Mouse (Mus musculus) heart, postnatal 0 days (tissue): ENCODE measurements at regions not wholly inside any gene's neighbourhood (a gene's known extent, or its start where the extent isn't known, plus 50 kb on each side); places are given as distances from the start of the nearest gene placed in this dataset.

Experiments
- ATAC-seq: fragments of 200-750 bp; cut with Nextera tagmentation; 2 replicates; pipeline ENCODE4 v1.8.0; 2017; ENCODE audit warnings: low read depth, moderate number of reproducible peaks, moderate library complexity; ENCODE audit not compliant: insufficient read depth
- DNase-seq: peaks from one replicate; pipeline ENCODE4 v3.0.0-alpha.2; 2016; ENCODE audit warnings: low spot score
- H3K27ac ChIP-seq: fragments of 300-500 bp; sonication (generic); 2 replicates; pipeline ENCODE4 v1.5.1; 2014; ENCODE audit warnings: low read depth, mild to moderate bottlenecking
- H3K27me3 ChIP-seq: fragments of 300-500 bp; sonication (generic); 2 replicates; pipeline ENCODE4 v1.6.1; 2014; ENCODE audit warnings: low read length, mixed read lengths; ENCODE audit not compliant: control insufficient read depth, insufficient read depth
- H3K36me3 ChIP-seq: fragments of 300-500 bp; sonication (generic); replicated peaks from 2 replicates; pipeline ENCODE4 v1.6.1; 2014; ENCODE audit warnings: low read length, mixed read lengths; ENCODE audit not compliant: control insufficient read depth, insufficient read depth
- H3K4me1 ChIP-seq: fragments of 300-500 bp; sonication (generic); 2 replicates; pipeline ENCODE4 v1.6.1; 2014; ENCODE audit warnings: antibody characterized with exemption; ENCODE audit not compliant: control insufficient read depth, insufficient read depth
- H3K4me2 ChIP-seq: fragments of 300-500 bp; sonication (generic); 2 replicates; pipeline ENCODE4 v1.6.1; 2014; ENCODE audit warnings: low read depth, mild to moderate bottlenecking, low read length, moderate library complexity
- H3K4me3 ChIP-seq: fragments of 300-500 bp; sonication (generic); 2 replicates; pipeline ENCODE4 v1.5.1; 2014; ENCODE audit warnings: low read depth, low read length
- H3K9ac ChIP-seq: fragments of 300-500 bp; sonication (generic); replicated peaks from 2 replicates; pipeline ENCODE4 v1.6.1; 2014; ENCODE audit warnings: low read depth, low read length, mixed read lengths
- H3K9me3 ChIP-seq: fragments of 300-500 bp; sonication (generic); replicated peaks from 2 replicates; pipeline ENCODE4 v1.6.1; 2016; ENCODE audit warnings: low read length; ENCODE audit not compliant: control insufficient read depth
- CTCF ChIP-seq: IDR thresholded peaks from 2 replicates; pipeline ENCODE4 v1.5.1; 2016; ENCODE audit warnings: antibody characterized with exemption, control low read depth, low read depth
- EP300 ChIP-seq: IDR thresholded peaks from 2 replicates; pipeline ENCODE4 v1.6.1; 2016; ENCODE audit warnings: antibody characterized with exemption, low read depth
- WGBS: fragments of 180-500 bp; shearing (Covaris S2); extraction: QIAGEN DNeasy Blood & Tissue Kit; methylation state at CpG from one replicate; pipeline ENCODE4 v1.1.7; 2014; 5-methylcytosine and 5-hydroxymethylcytosine counted together

- Histone ChIP-seq H3K9me3 (no peaks in the 10 kb centered on the region), H3K27ac (no peak overlapping the region), H3K4me3 (no peak overlapping the region), H3K4me1 (no peaks in the 10 kb centered on the region), H3K9ac (no peak overlapping the region), H3K4me2 (no peak overlapping the region), H3K36me3 (no peaks in the 10 kb centered on the region), H3K27me3 (no peaks in the 10 kb centered on the region)
- TF ChIP-seq CTCF (no peak), EP300 (no peak)
- ATAC-seq (no peak), DNase-seq (no peak)
- 66% methylated on average over 7 of the region's 7 CpGs for WGBS
These were observed 145.3 kb downstream of the Pah start for GRCm38 (mm10) chr10:87666719-87667387.

DNA sequence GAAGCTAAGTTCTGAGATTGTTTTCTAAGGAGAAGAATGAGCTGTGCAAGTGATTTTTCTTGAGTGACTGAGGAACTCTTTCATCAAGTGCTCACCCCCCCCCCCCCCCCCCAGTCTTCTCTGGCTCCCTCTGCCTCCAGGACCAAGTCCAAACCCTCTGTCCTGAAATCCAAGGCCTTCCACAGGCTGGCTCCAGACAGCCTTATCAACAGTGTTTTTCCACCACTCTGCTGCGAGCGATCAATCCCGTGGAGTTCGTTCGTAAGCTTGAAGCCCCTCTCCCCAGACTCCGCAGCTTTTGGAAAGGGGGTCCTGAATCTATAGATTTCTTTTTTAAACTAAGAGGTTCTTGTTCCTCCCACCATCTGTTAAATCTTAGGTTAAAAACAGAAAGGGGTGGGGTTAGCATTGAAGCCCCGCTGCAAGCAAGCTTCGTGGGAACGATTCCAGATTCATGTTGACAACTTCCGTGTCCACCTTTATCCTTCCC is 146.1 kb downstream of the Pah start:
- Histone ChIP-seq H3K4me3 (no peak overlapping the region), H3K27ac (no peak overlapping the region), H3K36me3 (no peaks in the 10 kb centered on the region), H3K9ac (no peak overlapping the region), H3K27me3 (no peaks in the 10 kb centered on the region), H3K4me1 (no peaks in the 10 kb centered on the region), H3K4me2 (peak overlapping the region; percentile 37), H3K9me3 (no peaks in the 10 kb centered on the region)
- TF ChIP-seq EP300 (no peak), CTCF (no peak)
- ATAC-seq, result no peak
- WGBS, result 57% methylated on average over 10 of the region's 10 CpGs
- peak; percentile 5 for DNase-seq

DNA sequence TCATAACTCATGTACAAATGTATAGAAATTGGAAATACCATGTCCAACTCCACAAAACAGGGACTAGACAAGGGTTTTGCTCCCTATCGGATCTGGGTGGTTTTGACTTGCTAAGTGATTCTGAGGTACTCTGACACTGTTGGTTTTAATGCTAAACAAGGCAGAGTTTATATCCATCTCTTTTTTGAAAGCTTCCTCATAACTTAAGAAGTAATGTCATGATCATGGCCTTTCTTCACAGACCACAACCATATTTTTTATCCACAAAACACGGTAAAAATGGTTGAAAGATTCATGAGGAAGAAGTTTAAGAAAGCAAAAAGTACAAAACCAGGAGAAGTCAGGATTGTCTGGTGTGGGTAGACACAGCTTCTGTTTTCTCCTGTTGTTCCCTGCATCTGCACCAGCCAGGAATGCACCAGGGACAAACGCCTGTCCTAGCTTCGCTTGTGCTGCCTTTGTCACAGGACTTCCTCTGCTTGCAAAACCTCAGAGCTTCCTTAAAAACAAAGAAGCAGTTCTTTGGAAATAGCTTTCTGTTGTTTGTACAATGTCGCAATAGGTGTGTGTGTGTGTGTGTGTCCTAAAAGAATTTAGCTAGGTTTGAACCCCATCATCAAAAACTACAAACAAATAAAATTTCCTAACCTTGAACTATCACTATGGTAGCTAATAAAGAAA is 153.3 kb downstream of the Pah start:
- Histone ChIP-seq H3K9ac (no peak overlapping the region), H3K4me3 (no peak overlapping the region), H3K27ac (no peak overlapping the region), H3K9me3 (no peaks in the 10 kb centered on the region), H3K36me3 (no peaks in the 10 kb centered on the region), H3K4me2 (no peak overlapping the region), H3K27me3 (no peaks in the 10 kb centered on the region), H3K4me1 (no peaks in the 10 kb centered on the region)
- ATAC-seq, result no peak
- DNase-seq, result no peak
- TF ChIP-seq CTCF (no peak), EP300 (no peak)
- 56% methylated on average over 5 of the region's 5 CpGs for WGBS

GRCm38 (mm10) chr10:87676041-87676672 is 154.6 kb downstream of the Pah start:
- 52% methylated on average over 4 of the region's 4 CpGs for WGBS

GRCm38 (mm10) chr10:87678984-87679383 is 157.4 kb downstream of the Pah start:
- H3K36me3 ChIP-seq, result no peaks in the 10 kb centered on the region
- TF ChIP-seq EP300 (no peak), CTCF (no peak)

More at GRCm38 (mm10) chr10:87676041-87676672, 154.6 kb downstream of the Pah start:
- Histone ChIP-seq H3K9me3 (no peaks in the 10 kb centered on the region), H3K4me3 (no peak overlapping the region), H3K27me3 (no peaks in the 10 kb centered on the region), H3K36me3 (no peaks in the 10 kb centered on the region), H3K27ac (no peak overlapping the region), H3K4me2 (no peak overlapping the region), H3K9ac (no peak overlapping the region), H3K4me1 (no peaks in the 10 kb centered on the region)
- TF ChIP-seq EP300, result no peak
- TF ChIP-seq CTCF, result peak; percentile 38
- ATAC-seq, result no peak
- no peak for DNase-seq

More at GRCm38 (mm10) chr10:87678984-87679383, 157.4 kb downstream of the Pah start:
- Histone ChIP-seq H3K27ac (no peak overlapping the region), H3K9ac (no peak overlapping the region), H3K4me3 (no peak overlapping the region), H3K27me3 (no peaks in the 10 kb centered on the region), H3K4me1 (no peaks in the 10 kb centered on the region; the same call in 1 of the 2 replicates), H3K9me3 (no peaks in the 10 kb centered on the region), H3K4me2 (no peak overlapping the region)
- no peak for ATAC-seq
- DNase-seq, result no peak
